Mouse (Mus musculus) thymus, adult 2 months (tissue): ENCODE data around the gene Mrpl4.

Experiments
- CTCF ChIP-seq: fragments of 200-500 bp; IDR thresholded peaks from 2 replicates; pipeline ENCODE4 v1.5.1; 2012; ENCODE audit warnings: mild to moderate bottlenecking, control low read depth, low read length, moderate library complexity, borderline replicate concordance; ENCODE audit not compliant: control insufficient read depth, poor library complexity, insufficient read depth; ENCODE audit errors: extremely low read depth
- POLR2A ChIP-seq: fragments of 200-500 bp; IDR thresholded peaks from 2 replicates; pipeline ENCODE4 v1.6.1; 2012; ENCODE audit warnings: mild to moderate bottlenecking, low read length, control low read depth, moderate library complexity; ENCODE audit not compliant: control insufficient read depth, poor library complexity, insufficient read depth; ENCODE audit errors: extremely low read depth

- no peak for TF ChIP-seq POLR2A
- no peak for TF ChIP-seq CTCF
Observed at GRCm38 (mm10) chr9:20997065-20997464, 5.5 kb upstream of the Mrpl4 start.
